Mouse (Mus musculus) midbrain, embryonic 10.5 days (tissue): ENCODE measurements around the gene Gm1553. TPM values are rescaled to one million over a fixed set of nuclear protein-coding genes. Genes with fewer than 3 reads are reported as not detected.

Experiments
- DNase-seq: peaks from one replicate; pipeline ENCODE4 v3.0.0-alpha.2; 2017; ENCODE audit warnings: low spot score
- H3K27ac ChIP-seq: fragments of 300-500 bp; sonication (generic); replicated peaks from 2 replicates; pipeline ENCODE4 v1.5.1; 2016; ENCODE audit warnings: mild to moderate bottlenecking
- H3K27me3 ChIP-seq: fragments of 300-500 bp; sonication (generic); 2 replicates; pipeline ENCODE4 v1.6.1; 2016; ENCODE audit warnings: low read depth, mild to moderate bottlenecking; ENCODE audit not compliant: poor library complexity, severe bottlenecking
- H3K36me3 ChIP-seq: fragments of 300-500 bp; sonication (generic); 2 replicates; pipeline ENCODE4 v1.6.1; 2016; ENCODE audit warnings: mild to moderate bottlenecking, moderate library complexity
- H3K4me1 ChIP-seq: fragments of 300-500 bp; sonication (generic); 2 replicates; pipeline ENCODE4 v1.6.1; 2016
- H3K4me3 ChIP-seq: fragments of 300-500 bp; sonication (generic); 2 replicates; pipeline ENCODE4 v1.5.1; 2016; ENCODE audit warnings: mild to moderate bottlenecking, moderate library complexity
- H3K9me3 ChIP-seq: fragments of 300-500 bp; sonication (generic); replicated peaks from 2 replicates; pipeline ENCODE4 v1.6.1; 2016; ENCODE audit warnings: mild to moderate bottlenecking
- WGBS: fragments of 180-500 bp; shearing (Covaris S2); methylation state at CpG from one replicate; pipeline ENCODE4 v1.1.7; 2016; 5-methylcytosine and 5-hydroxymethylcytosine counted together
- polyA plus RNA-seq: library from polyadenylated mRNA; unstranded; fragments of >200 nt; fragmentation: Nextera tagmentation; extraction: Ambion mirVana; gene quantifications from 2 replicates; pipeline ENCODE4 v1.2.1, GENCODE M21; 2016

Gm1553 gene
- not detected in 2 replicates for polyA plus RNA-seq

DNA sequence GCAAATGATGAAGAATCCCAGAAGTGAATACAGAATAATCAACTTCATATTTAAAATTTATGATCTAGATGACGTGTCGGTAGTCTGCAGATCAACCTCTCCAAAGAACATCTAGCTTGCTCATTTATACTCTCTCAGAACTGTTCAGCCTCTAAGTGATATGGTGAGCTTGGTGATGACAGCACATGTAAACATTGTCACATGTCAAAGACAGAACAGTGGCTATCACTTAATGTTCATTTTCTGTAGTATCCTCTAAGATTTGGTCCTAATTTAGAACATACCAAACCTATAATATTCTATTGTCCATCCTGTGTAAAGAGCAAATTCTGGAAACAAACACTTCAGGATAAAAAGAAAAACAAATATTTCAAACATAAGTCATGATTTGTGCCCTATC lies at the start of gene Gm1553:
Gene Gm1553, minus strand, starts transcription at position 101 of the 400 bp plus-strand sequence.
- no peak within 1 kb of the TSS for H3K4me3 ChIP-seq
- 83% methylated on average over 2 of the region's 2 CpGs for WGBS
- H3K4me1 ChIP-seq, result no peaks in the 10 kb centered on the region
- DNase-seq, result no peak
- H3K9me3 ChIP-seq, result peaks cover 5% of the 10 kb centered on the region; the same call in 1 of the 2 replicates
- H3K36me3 ChIP-seq, result no peaks in the 10 kb centered on the region
- no peak within 1 kb of the TSS for H3K27ac ChIP-seq
- H3K27me3 ChIP-seq, result no peaks in the 10 kb centered on the region

Other genes starting within 250 kb of the Gm1553 start
- gene 4932415D10Rik, start 176.0 kb downstream of the Gm1553 start, polyA plus RNA-seq, result not detected in 2 replicates
- 9.7 and 9.9 TPM in 2 replicates for gene Gm4924, start 138.4 kb downstream of the Gm1553 start, polyA plus RNA-seq
- gene 1190007I07Rik, start 130.6 kb upstream of the Gm1553 start, polyA plus RNA-seq, result 35.7 and 43.3 TPM in 2 replicates
- gene Tdg, start 137.2 kb upstream of the Gm1553 start, polyA plus RNA-seq, result 288 and 307 TPM in 2 replicates
- 2.2 and 2.3 TPM in 2 replicates for gene Glt8d2, start 198.0 kb upstream of the Gm1553 start, polyA plus RNA-seq
- 25.6 and 27.2 TPM in 2 replicates for gene Hcfc2, start 203.5 kb upstream of the Gm1553 start, polyA plus RNA-seq